Mouse (Mus musculus) heart, embryonic 16.5 days (tissue): ENCODE data around the gene Krtap2-4. TPM values are rescaled to one million over a fixed set of nuclear protein-coding genes. Genes with fewer than 3 reads are reported as not detected.
A peak's percentile ranks its signal among the peaks of the same experiment; 100 is the strongest.
"Not testable (repeated sequence)": the region's sequence is repeated elsewhere in the genome, so short reads cannot be mapped to it uniquely, and the experiment has no call there.

Experiments used
- ATAC-seq: fragments of 200-750 bp; cut with Nextera tagmentation; replicated peaks from 2 replicates; pipeline ENCODE4 v1.8.0; 2017; ENCODE audit warnings: moderate number of reproducible peaks; ENCODE audit not compliant: insufficient read depth, low FRiP score; ENCODE audit errors: extremely low read depth
- H3K27ac ChIP-seq: fragments of 300-500 bp; sonication (generic); 2 replicates; pipeline ENCODE4 v1.5.1; 2014; ENCODE audit warnings: mild to moderate bottlenecking, low read length, control low read depth, moderate library complexity
- H3K27me3 ChIP-seq: fragments of 300-500 bp; sonication (generic); 2 replicates; pipeline ENCODE4 v1.6.1; 2014; ENCODE audit warnings: low read length, mixed read lengths; ENCODE audit not compliant: control insufficient read depth, insufficient read depth
- H3K36me3 ChIP-seq: fragments of 300-500 bp; sonication (generic); 2 replicates; pipeline ENCODE4 v1.6.1; 2014; ENCODE audit not compliant: control insufficient read depth, insufficient read depth
- H3K4me1 ChIP-seq: fragments of 300-500 bp; sonication (generic); 2 replicates; pipeline ENCODE4 v1.6.1; 2014; ENCODE audit warnings: low read length, mixed read lengths; ENCODE audit not compliant: control insufficient read depth, insufficient read depth
- H3K4me2 ChIP-seq: fragments of 300-500 bp; sonication (generic); 2 replicates; pipeline ENCODE4 v1.6.1; 2014; ENCODE audit warnings: low read depth, mild to moderate bottlenecking, control low read depth, low read length
- H3K4me3 ChIP-seq: fragments of 300-500 bp; sonication (generic); 2 replicates; pipeline ENCODE4 v1.5.1; 2014; ENCODE audit warnings: mild to moderate bottlenecking, control low read depth, low read length
- H3K9ac ChIP-seq: fragments of 300-500 bp; sonication (generic); 2 replicates; pipeline ENCODE4 v1.6.1; 2014; ENCODE audit warnings: low read length, control low read depth
- H3K9me3 ChIP-seq: fragments of 300-500 bp; sonication (generic); replicated peaks from 2 replicates; pipeline ENCODE4 v1.6.1; 2016; ENCODE audit warnings: low read length; ENCODE audit not compliant: control insufficient read depth
- WGBS: fragments of 180-500 bp; shearing (Covaris S2); extraction: QIAGEN DNeasy Blood & Tissue Kit; methylation state at CpG from one replicate; pipeline ENCODE4 v1.1.7; 2014; 5-methylcytosine and 5-hydroxymethylcytosine counted together
- polyA plus RNA-seq: library from polyadenylated mRNA; unstranded; fragments of >200 nt; fragmentation: Nextera tagmentation; extraction: Ambion mirVana; gene quantifications from 2 replicates; pipeline ENCODE4 v1.2.1, GENCODE M21; 2015

Gene Krtap2-4
- polyA plus RNA-seq, 1 experiment from 2014 or later = not detected

DNA sequence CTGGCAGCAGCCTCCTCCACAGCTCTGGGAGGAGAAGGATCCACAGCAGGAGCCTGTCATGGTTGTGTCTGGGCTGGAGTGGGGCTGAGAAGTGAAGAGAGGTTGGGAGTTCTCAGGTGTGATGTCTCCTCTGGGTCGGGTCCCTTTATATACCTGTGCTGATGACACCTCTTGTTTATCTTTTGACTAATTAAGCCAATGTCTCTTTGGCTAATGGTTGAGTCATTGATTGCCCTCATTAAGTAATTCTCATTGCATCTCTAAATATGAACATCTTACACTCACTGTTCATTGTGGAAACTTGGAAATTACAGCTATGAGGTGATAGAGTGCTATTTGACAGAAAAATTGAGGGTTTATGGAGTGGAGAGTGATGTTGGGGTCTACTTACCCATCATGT is 11.4 kb downstream of the Krtap2-4 start, which contains the start of gene Gm11938:
Gene Gm11938, minus strand, starts transcription at position 101 of the 400 bp plus-strand sequence.
- not testable (repeated sequence) for H3K4me2 ChIP-seq, H3K4me1 ChIP-seq, H3K9me3 ChIP-seq, H3K27ac ChIP-seq, H3K27me3 ChIP-seq, H3K36me3 ChIP-seq, H3K4me3 ChIP-seq, H3K9ac ChIP-seq, ATAC-seq
- WGBS = 39% methylated on average over 1 of the region's 1 CpGs

- H3K4me1 ChIP-seq, H3K27ac ChIP-seq, H3K4me3 ChIP-seq, H3K27me3 ChIP-seq, H3K36me3 ChIP-seq, ATAC-seq, H3K9me3 ChIP-seq, H3K9ac ChIP-seq, H3K4me2 ChIP-seq: not testable (repeated sequence)
- WGBS = 79% methylated on average over 6 of the region's 6 CpGs
Measured at GRCm38 (mm10) chr11:99597742-99598141, 16.9 kb downstream of the Krtap2-4 start, which contains the start of gene Krtap9-3. Gene Krtap9-3, minus strand, starts transcription at chr11:99598105.

- Histone ChIP-seq H3K36me3 (no peaks in the 10 kb centered on the region), H3K4me2 (no peak within 1 kb of the TSS), H3K9ac (no peak within 1 kb of the TSS), H3K9me3 (no peaks in the 10 kb centered on the region), H3K4me1 (no peaks in the 10 kb centered on the region), H3K27ac (no peak within 1 kb of the TSS), H3K4me3 (no peak within 1 kb of the TSS), H3K27me3 (no peaks in the 10 kb centered on the region)
- 79% methylated on average over 6 of the region's 6 CpGs for WGBS
- no peak for ATAC-seq
Measured at GRCm38 (mm10) chr11:99590981-99591380, 23.7 kb downstream of the Krtap2-4 start, which contains the start of gene Krtap1-3. Gene Krtap1-3, minus strand, starts transcription at chr11:99591339.

- Histone ChIP-seq H3K9me3 (no peaks in the 10 kb centered on the region), H3K4me1 (no peaks in the 10 kb centered on the region), H3K4me3 (no peak overlapping the region), H3K9ac (no peak overlapping the region), H3K36me3 (no peaks in the 10 kb centered on the region), H3K27ac (no peak overlapping the region), H3K4me2 (no peak overlapping the region), H3K27me3 (no peaks in the 10 kb centered on the region)
- 70% methylated on average over 7 of the region's 7 CpGs for WGBS
- no peak for ATAC-seq
Measured at GRCm38 (mm10) chr11:99585096-99585495, 29.6 kb downstream of the Krtap2-4 start.

GRCm38 (mm10) chr11:99583245-99583704 is 31.4 kb downstream of the Krtap2-4 start, which contains the start of gene Krtap1-4:
Gene Krtap1-4, minus strand, starts transcription at chr11:99583654.
- Histone ChIP-seq H3K27ac (no peak within 1 kb of the TSS), H3K27me3 (no peaks in the 10 kb centered on the region), H3K4me1 (no peaks in the 10 kb centered on the region), H3K4me2 (no peak within 1 kb of the TSS), H3K9me3 (no peaks in the 10 kb centered on the region), H3K36me3 (no peaks in the 10 kb centered on the region), H3K9ac (no peak within 1 kb of the TSS), H3K4me3 (no peak within 1 kb of the TSS)
- no peak for ATAC-seq
- 71% methylated on average over 5 of the region's 5 CpGs for WGBS

DNA sequence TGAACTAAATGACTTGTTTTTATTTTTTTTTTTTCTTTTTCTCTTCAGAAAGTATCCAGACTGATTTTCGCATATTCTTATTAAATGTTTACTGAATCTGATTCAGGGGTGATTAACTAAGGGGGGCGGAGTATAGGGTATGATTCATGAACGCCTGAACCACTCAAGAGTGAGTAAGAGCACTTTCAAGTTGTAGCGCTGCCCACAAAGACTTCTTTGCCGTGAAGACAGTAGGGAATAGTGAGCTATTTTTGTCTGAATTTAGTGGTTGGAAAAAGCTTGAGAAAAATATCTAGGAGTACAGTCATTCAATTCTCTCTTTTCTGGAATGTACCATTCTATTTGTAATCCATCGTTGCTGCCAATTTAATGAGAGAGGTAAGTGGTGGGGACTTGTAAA is 33.1 kb downstream of the Krtap2-4 start:
- no peak for ATAC-seq
- Histone ChIP-seq H3K4me3 (no peak overlapping the region), H3K27me3 (no peaks in the 10 kb centered on the region), H3K4me1 (no peaks in the 10 kb centered on the region), H3K9me3 (no peaks in the 10 kb centered on the region), H3K27ac (no peak overlapping the region), H3K4me2 (no peak overlapping the region), H3K9ac (no peak overlapping the region), H3K36me3 (no peaks in the 10 kb centered on the region)
- WGBS = 69% methylated on average over 6 of the region's 6 CpGs

DNA sequence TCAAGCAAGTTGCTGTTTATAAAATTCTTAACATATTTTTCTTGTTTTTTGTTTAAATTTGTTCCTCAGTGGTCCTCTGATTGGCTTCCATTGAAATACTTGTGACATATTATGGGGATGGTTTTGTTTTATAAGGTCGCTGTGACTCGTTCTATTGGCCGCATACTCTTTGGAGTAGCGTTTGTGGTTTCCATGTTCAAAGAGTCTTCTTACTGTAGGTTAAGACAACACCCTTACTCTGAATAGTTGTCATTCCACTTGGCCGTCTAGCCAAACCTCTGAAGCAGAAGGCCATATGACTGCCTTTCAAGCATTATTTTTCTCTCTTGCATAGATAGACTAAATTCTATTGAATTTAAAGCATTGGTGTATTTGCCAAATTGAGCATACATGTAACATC is 33.6 kb downstream of the Krtap2-4 start:
- Histone ChIP-seq H3K9me3 (no peaks in the 10 kb centered on the region), H3K27ac (no peak overlapping the region), H3K9ac (no peak overlapping the region), H3K4me3 (no peak overlapping the region), H3K4me1 (no peaks in the 10 kb centered on the region), H3K36me3 (no peaks in the 10 kb centered on the region), H3K27me3 (no peaks in the 10 kb centered on the region), H3K4me2 (no peak overlapping the region)
- no peak for ATAC-seq
- WGBS = 85% methylated on average over 5 of the region's 5 CpGs

DNA sequence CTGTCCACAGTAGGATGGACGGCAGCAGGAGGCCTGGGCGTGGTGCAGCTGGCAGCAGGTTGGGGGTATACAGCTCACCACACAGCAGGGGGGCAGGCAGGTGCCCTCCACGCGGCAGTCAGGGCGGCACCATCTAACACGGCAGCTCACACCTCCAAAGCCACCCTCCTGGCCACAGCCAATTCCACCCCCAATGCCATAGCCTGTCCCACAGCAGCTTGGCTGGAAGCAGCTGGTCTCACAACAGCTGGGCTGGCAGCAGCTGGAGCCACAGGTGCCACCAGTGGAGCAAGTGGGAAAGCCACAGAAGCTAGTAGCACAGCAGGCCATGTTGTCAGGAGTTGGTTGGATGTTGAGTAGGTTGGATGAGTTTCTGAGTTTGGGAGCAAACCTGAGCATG is 34.0 kb downstream of the Krtap2-4 start, which contains the start of gene Krtap1-5:
Gene Krtap1-5, minus strand, starts transcription at position 381 of the 400 bp plus-strand sequence.
- no peaks in the 10 kb centered on the region for H3K36me3 ChIP-seq
- H3K27me3 ChIP-seq = no peaks in the 10 kb centered on the region
- ATAC-seq = no peak
- no peaks in the 10 kb centered on the region for H3K4me1 ChIP-seq
- WGBS = 77% methylated on average over 6 of the region's 6 CpGs
- H3K4me3 ChIP-seq = no peak within 1 kb of the TSS
- H3K9ac ChIP-seq = no peak within 1 kb of the TSS
- H3K9me3 ChIP-seq = no peaks in the 10 kb centered on the region
- H3K4me2 ChIP-seq = no peak within 1 kb of the TSS
- no peak within 1 kb of the TSS for H3K27ac ChIP-seq

DNA sequence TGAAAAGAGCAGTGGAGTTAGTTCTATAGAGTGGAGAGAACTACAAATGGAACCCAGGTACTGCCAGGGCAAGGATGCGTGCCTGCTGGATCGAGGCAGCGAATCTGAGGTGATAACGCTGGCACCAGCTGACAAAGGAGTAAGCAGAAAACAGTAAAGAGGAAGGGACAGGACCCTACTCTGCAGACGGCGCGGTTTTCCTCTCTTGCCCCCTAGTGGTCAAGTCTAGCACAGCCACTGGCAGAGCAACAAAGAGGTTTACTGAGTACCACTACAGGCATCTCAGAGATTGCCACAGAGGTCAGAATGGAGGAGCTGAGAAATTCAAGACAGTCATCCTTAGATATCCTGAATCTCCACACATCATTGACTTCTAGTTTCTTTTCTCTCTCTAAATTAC is 40.5 kb downstream of the Krtap2-4 start:
- Histone ChIP-seq H3K9me3 (no peaks in the 10 kb centered on the region), H3K36me3 (no peaks in the 10 kb centered on the region), H3K4me3 (no peak overlapping the region), H3K27me3 (no peaks in the 10 kb centered on the region), H3K4me1 (no peaks in the 10 kb centered on the region), H3K27ac (no peak overlapping the region), H3K9ac (no peak overlapping the region), H3K4me2 (peak overlapping the region; percentile 44)
- no peak for ATAC-seq
- 3% methylated on average over 7 of the region's 7 CpGs for WGBS
